Mouse (Mus musculus) small intestine, adult 2 months (tissue): ENCODE data around the gene Camta2.

Experiments
- CTCF ChIP-seq: fragments of 200-500 bp; IDR thresholded peaks from 2 replicates; pipeline ENCODE4 v1.5.1; 2012; ENCODE audit warnings: low read depth, mild to moderate bottlenecking, control low read depth, inconsistent platforms, low read length, moderate library complexity, mixed read lengths; ENCODE audit not compliant: insufficient replicate concordance, insufficient read length; ENCODE audit errors: extremely low read depth
- POLR2A ChIP-seq: fragments of 200-500 bp; IDR thresholded peaks from 2 replicates; pipeline ENCODE4 v1.6.1; 2012; ENCODE audit warnings: low read depth, mild to moderate bottlenecking, control low read depth, inconsistent platforms, low read length, moderate library complexity

DNA sequence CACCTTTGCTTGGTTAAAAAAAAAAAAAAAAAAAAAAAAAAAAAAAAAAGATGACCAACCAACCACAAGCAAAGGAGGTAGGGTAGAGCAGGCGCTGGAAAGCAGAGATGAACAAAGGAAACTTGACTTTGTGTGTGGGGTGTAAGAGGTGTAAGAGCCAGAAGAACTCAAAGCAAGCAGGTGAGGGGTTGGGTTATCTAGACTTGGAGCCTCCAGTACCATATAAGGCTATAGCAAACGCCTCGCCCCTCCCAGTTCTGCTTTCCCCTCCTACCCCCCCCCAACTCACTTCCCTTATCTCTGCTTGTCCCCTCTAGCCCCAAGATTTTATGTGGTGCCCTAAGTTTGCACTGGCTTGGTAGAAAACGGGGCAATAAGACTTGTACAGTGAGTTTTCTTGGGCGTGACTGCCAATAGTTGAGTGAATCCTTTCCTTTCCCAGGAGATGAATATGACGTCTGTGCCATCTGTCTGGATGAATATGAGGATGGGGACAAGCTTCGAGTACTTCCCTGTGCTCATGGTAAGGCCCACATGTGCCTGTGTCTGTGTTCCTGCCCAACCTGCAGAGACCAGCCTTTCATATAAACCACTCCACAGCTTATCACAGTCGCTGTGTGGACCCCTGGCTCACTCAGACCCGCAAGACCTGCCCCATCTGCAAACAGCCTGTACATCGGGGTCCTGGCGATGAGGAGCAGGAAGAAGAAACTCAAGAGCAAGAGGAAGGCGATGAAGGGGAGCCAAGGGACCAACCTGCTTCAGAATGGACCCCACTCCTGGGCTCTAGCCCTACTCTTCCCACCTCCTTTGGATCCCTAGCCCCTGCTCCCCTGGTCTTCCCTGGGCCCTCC is 37.4 kb downstream of the Camta2 start:
- TF ChIP-seq POLR2A, result no peak
- no peak for TF ChIP-seq CTCF
